Mouse (Mus musculus) liver, embryonic 16.5 days (tissue): ENCODE data around the gene Lce3f. TPM values are rescaled to one million over a fixed set of nuclear protein-coding genes. Genes with fewer than 3 reads are reported as not detected.

Source experiments
- polyA plus RNA-seq: library from polyadenylated mRNA; unstranded; fragments of >200 nt; fragmentation: Nextera tagmentation; extraction: Ambion mirVana; gene quantifications from 2 replicates; pipeline ENCODE4 v1.2.1, GENCODE M21; 2015

Gene Lce3f
- polyA plus RNA-seq, 1 experiment from 2014 or later = not detected

Other genes with a start within 250 kb of the Lce3f start
- gene Lce1g, start 239.9 kb upstream of the Lce3f start, polyA plus RNA-seq = not detected in 2 replicates
- not detected in 2 replicates for gene Lce1h, start 227.2 kb upstream of the Lce3f start, polyA plus RNA-seq
- gene Lce1i, start 213.3 kb upstream of the Lce3f start, polyA plus RNA-seq = not detected in 2 replicates
- gene Lce1j, start 201.7 kb upstream of the Lce3f start, polyA plus RNA-seq = not detected in 2 replicates
- gene Lce1k, start 184.3 kb upstream of the Lce3f start, polyA plus RNA-seq = not detected in 2 replicates
- gene Kprp, start 165.0 kb upstream of the Lce3f start, polyA plus RNA-seq = not detected in 2 replicates
- not detected in 2 replicates for gene Lce1l, start 140.9 kb upstream of the Lce3f start, polyA plus RNA-seq
- not detected in 2 replicates for gene 2310050C09Rik, start 122.0 kb upstream of the Lce3f start, polyA plus RNA-seq
- not detected in 2 replicates for gene Lce3a, start 66.0 kb upstream of the Lce3f start, polyA plus RNA-seq
- not detected in 2 replicates for gene Lce3b, start 59.2 kb upstream of the Lce3f start, polyA plus RNA-seq
- gene Lce3c, start 47.7 kb upstream of the Lce3f start, polyA plus RNA-seq = not detected in 2 replicates
- not detected in 2 replicates for gene Lce3d, start 34.8 kb upstream of the Lce3f start, polyA plus RNA-seq
- gene Lce3e, start 25.2 kb upstream of the Lce3f start, polyA plus RNA-seq = not detected in 2 replicates
- not detected in 2 replicates for gene Crct1, start 23.5 kb downstream of the Lce3f start, polyA plus RNA-seq
- gene Lce1m, start 26.8 kb downstream of the Lce3f start, polyA plus RNA-seq = not detected in 2 replicates
- not detected in 2 replicates for gene Gm4858, start 76.6 kb downstream of the Lce3f start, polyA plus RNA-seq
- gene Crnn, start 152.6 kb downstream of the Lce3f start, polyA plus RNA-seq = not detected in 2 replicates
- not detected in 2 replicates for gene Flg2, start 205.1 kb downstream of the Lce3f start, polyA plus RNA-seq